ENCODE assay signal across 8 mouse cellular contexts in genomic region chr17:27134187-27134586, GRCm38 (mm10). TPM values are rescaled to one million over a fixed set of nuclear protein-coding genes. Genes with fewer than 3 reads are reported as not detected.
A peak's percentile ranks its signal among the peaks of the same experiment; 100 is the strongest.
DNase-seq lines count a peak whose midpoint lies in the region; ATAC-seq lines count a peak whose summit lies in the region.

No protein-coding gene starts in this region.

- no peak for DNase-seq in kidney, adult 8-10 months
- DNase-seq in embryonic facial prominence, embryonic 11.5 days (ENCODE audit: low spot score) = no peak
- no peak for DNase-seq in midbrain, embryonic 14.5 days
- DNase-seq in cerebellum, adult 11 months = no peak
- no peak for DNase-seq in adrenal gland, postnatal 4 days (ENCODE audit: low spot score in 2 of 2)
- DNase-seq in spleen, postnatal 4 days (ENCODE audit: low spot score in 2 of 2) = no peak

- H3K27ac ChIP-seq in kidney, embryonic 14.5 days (ENCODE audit: low read depth, low read length) = no peak overlapping the region
- H3K27ac ChIP-seq in embryonic facial prominence, embryonic 11.5 days (replicated peaks; ENCODE audit: low read depth, low read length) = no peak overlapping the region
- no peak overlapping the region for H3K27ac ChIP-seq in intestine, embryonic 15.5 days
- H3K27ac ChIP-seq in midbrain, embryonic 14.5 days (replicated peaks; ENCODE audit: low read depth, low read length) = peak overlapping the region; percentile 90

- H3K4me2 ChIP-seq in kidney, embryonic 14.5 days (replicated peaks; ENCODE audit: low read depth, low read length) = peak overlapping the region; percentile 38
- peak overlapping the region; percentile 43 for H3K4me2 ChIP-seq in embryonic facial prominence, embryonic 11.5 days (ENCODE audit: low read depth, low read length)
- H3K4me2 ChIP-seq in intestine, embryonic 15.5 days (replicated peaks) = peak overlapping the region; percentile 72
- H3K4me2 ChIP-seq in midbrain, embryonic 14.5 days (ENCODE audit: low read length) = peak overlapping the region; percentile 56

- peaks cover 39% of the 10 kb centered on the region for H3K4me1 ChIP-seq in kidney, embryonic 14.5 days (ENCODE audit: control insufficient read depth, insufficient read depth, low read length)
- no peaks in the 10 kb centered on the region; the same call in 1 of the 2 replicates for H3K4me1 ChIP-seq in embryonic facial prominence, embryonic 11.5 days (ENCODE audit: control insufficient read depth, insufficient read depth, low read length)
- peaks cover 30% of the 10 kb centered on the region for H3K4me1 ChIP-seq in intestine, embryonic 15.5 days (replicated peaks)
- H3K4me1 ChIP-seq in midbrain, embryonic 14.5 days (ENCODE audit: control insufficient read depth, insufficient read depth, low read length) = peaks cover 41% of the 10 kb centered on the region

- no peaks in the 10 kb centered on the region for H3K9me3 ChIP-seq in kidney, embryonic 14.5 days (ENCODE audit: control insufficient read depth, low read length)
- H3K9me3 ChIP-seq in embryonic facial prominence, embryonic 11.5 days (replicated peaks; ENCODE audit: control insufficient read depth, low read length) = no peaks in the 10 kb centered on the region
- H3K9me3 ChIP-seq in intestine, embryonic 15.5 days = no peaks in the 10 kb centered on the region
- H3K9me3 ChIP-seq in midbrain, embryonic 14.5 days (ENCODE audit: control insufficient read depth, low read length) = no peaks in the 10 kb centered on the region

- peak overlapping the region; percentile 67 for H3K4me3 ChIP-seq in kidney, embryonic 14.5 days (ENCODE audit: low read length)
- H3K4me3 ChIP-seq in embryonic facial prominence, embryonic 11.5 days (ENCODE audit: low read depth, low read length) = peak overlapping the region; percentile 63; the same call in 1 of the 2 replicates
- peak overlapping the region; percentile 76 for H3K4me3 ChIP-seq in intestine, embryonic 15.5 days (replicated peaks)
- H3K4me3 ChIP-seq in midbrain, embryonic 14.5 days (replicated peaks; ENCODE audit: low read depth, low read length) = peak overlapping the region; percentile 65

- H3K27me3 ChIP-seq in kidney, embryonic 14.5 days (ENCODE audit: control insufficient read depth, insufficient read depth, low read length) = no peaks in the 10 kb centered on the region
- H3K27me3 ChIP-seq in embryonic facial prominence, embryonic 11.5 days (ENCODE audit: control insufficient read depth, insufficient read depth, low read length) = no peaks in the 10 kb centered on the region
- H3K27me3 ChIP-seq in intestine, embryonic 15.5 days (replicated peaks) = no peaks in the 10 kb centered on the region
- no peaks in the 10 kb centered on the region for H3K27me3 ChIP-seq in midbrain, embryonic 14.5 days (ENCODE audit: control insufficient read depth, insufficient read depth, low read length)

- no peak for ATAC-seq in kidney, embryonic 14.5 days (ENCODE audit: low FRiP score, low TSS enrichment)
- ATAC-seq in embryonic facial prominence, embryonic 11.5 days (replicated peaks; ENCODE audit: insufficient number of reproducible peaks, low FRiP score, low TSS enrichment, low read depth) = peak; percentile 32; the same call in 1 of the 2 replicates
- ATAC-seq in intestine, embryonic 15.5 days = peak; percentile 18; the same call in 1 of the 2 replicates
- ATAC-seq in midbrain, embryonic 14.5 days (ENCODE audit: low FRiP score, low TSS enrichment) = peak; percentile 21; the same call in 1 of the 2 replicates

- WGBS in kidney, embryonic 14.5 days = 46% methylated on average over 9 of the region's 9 CpGs
- 39% methylated on average over 9 of the region's 9 CpGs for WGBS in embryonic facial prominence, embryonic 11.5 days
- WGBS in intestine, embryonic 15.5 days = 29% methylated on average over 9 of the region's 9 CpGs
- 28% methylated on average over 9 of the region's 9 CpGs for WGBS in midbrain, embryonic 14.5 days

- H3K9ac ChIP-seq in kidney, embryonic 14.5 days (ENCODE audit: low read depth, low read length) = peak overlapping the region; percentile 77; the same call in 1 of the 2 replicates
- no peak overlapping the region; the same call in 1 of the 2 replicates for H3K9ac ChIP-seq in embryonic facial prominence, embryonic 11.5 days (replicated peaks; ENCODE audit: low read length)
- no peak overlapping the region for H3K9ac ChIP-seq in intestine, embryonic 15.5 days
- peak overlapping the region; percentile 82; the same call in 1 of the 2 replicates for H3K9ac ChIP-seq in midbrain, embryonic 14.5 days (replicated peaks; ENCODE audit: low read length)

- no peaks in the 10 kb centered on the region for H3K36me3 ChIP-seq in kidney, embryonic 14.5 days (ENCODE audit: control insufficient read depth, insufficient read depth, low read length)
- H3K36me3 ChIP-seq in embryonic facial prominence, embryonic 11.5 days (replicated peaks; ENCODE audit: control insufficient read depth, insufficient read depth, low read depth, low read length) = no peaks in the 10 kb centered on the region
- H3K36me3 ChIP-seq in intestine, embryonic 15.5 days = no peaks in the 10 kb centered on the region
- no peaks in the 10 kb centered on the region for H3K36me3 ChIP-seq in midbrain, embryonic 14.5 days (ENCODE audit: control insufficient read depth, insufficient read depth, low read length)

RNA-seq across cellular contexts. Expression of gene Uqcc2, which starts 0.5 kb away (rescaled TPM):
- 293 and 406 TPM in 2 replicates for polyA plus RNA-seq in kidney, embryonic 14.5 days (2014; fragmentation: Nextera tagmentation; extraction: Ambion mirVana)
- polyA plus RNA-seq in embryonic facial prominence, embryonic 11.5 days (2014; fragmentation: Nextera tagmentation; extraction: Ambion mirVana) = 339 and 373 TPM in 2 replicates
- polyA plus RNA-seq in intestine, embryonic 15.5 days (2015; fragmentation: Nextera tagmentation; extraction: Ambion mirVana) = 266 and 272 TPM in 2 replicates
- polyA plus RNA-seq in midbrain, embryonic 14.5 days (2014; fragmentation: Nextera tagmentation; extraction: Ambion mirVana) = 353 and 471 TPM in 2 replicates
- 100 to 1,000 TPM; 128 to 138 TPM for total RNA-seq in adrenal gland, postnatal 4 days (2021)

RNA-seq across cellular contexts. Expression of gene Ip6k3, which starts 33.4 kb away (rescaled TPM):
- 0.12 TPM in 1 of 2 replicates, not detected in the other for polyA plus RNA-seq in kidney, embryonic 14.5 days (2014; fragmentation: Nextera tagmentation; extraction: Ambion mirVana)
- 0.11 and 0.20 TPM in 2 replicates for polyA plus RNA-seq in embryonic facial prominence, embryonic 11.5 days (2014; fragmentation: Nextera tagmentation; extraction: Ambion mirVana)
- polyA plus RNA-seq in intestine, embryonic 15.5 days (2015; fragmentation: Nextera tagmentation; extraction: Ambion mirVana) = 0.06 and 0.14 TPM in 2 replicates
- 0.20 and 0.36 TPM in 2 replicates for polyA plus RNA-seq in midbrain, embryonic 14.5 days (2014; fragmentation: Nextera tagmentation; extraction: Ambion mirVana)
- 1 to 10 TPM; 1.1 to 2.3 TPM for total RNA-seq in adrenal gland, postnatal 4 days (2021)

Comparison
In these comparisons a context has a peak if more than half of its experiments do, and no peak if none do; other contexts are left out.
1. H3K9ac ChIP-seq: peak in kidney, embryonic 14.5 days (single experiment) and midbrain, embryonic 14.5 days (single experiment); none in embryonic facial prominence, embryonic 11.5 days (single experiment) and intestine, embryonic 15.5 days (single experiment).
2. Peak in every context shown above with its lines, with median percentiles within 50 percentile points of each other: H3K4me2 ChIP-seq and H3K4me3 ChIP-seq.